Mouse (Mus musculus): ENCODE results near the gene Fastkd1.
"Not testable (repeated sequence)": the region's sequence is repeated elsewhere in the genome, so short reads cannot be mapped to it uniquely, and the experiment has no call there.

Fastkd1 gene

GRCm38 (mm10) chr2:69712981-69713625, at the start of gene Fastkd1:
Gene Fastkd1, minus strand, starts transcription at chr2:69713516.
- peak; percentile 37 for DNase-seq (ENCODE audit: low spot score)

- no peak for DNase-seq (ENCODE audit: low spot score)
These were observed 47.7 kb upstream of the Fastkd1 start for GRCm38 (mm10) chr2:69760980-69761379.

- no peak for DNase-seq (ENCODE audit: low spot score)
These were observed 31.8 kb upstream of the Fastkd1 start for GRCm38 (mm10) chr2:69745091-69745490.

DNA sequence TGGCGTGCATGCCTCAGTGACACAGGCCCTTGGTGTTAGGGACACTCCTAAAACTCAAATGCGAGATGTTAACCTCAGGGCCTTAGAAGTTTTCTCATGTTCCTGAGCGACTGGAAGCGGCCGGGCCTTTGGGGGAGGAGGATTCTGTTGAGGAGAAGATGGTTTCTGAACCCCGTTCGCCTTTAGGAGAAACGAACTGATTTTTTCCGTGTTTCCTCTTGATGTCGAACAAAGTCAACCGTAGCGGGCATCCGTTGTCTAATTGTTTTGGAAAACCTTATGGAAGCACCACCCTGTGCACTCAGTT, 10.2 kb upstream of the Fastkd1 start:
- DNase-seq (ENCODE audit: low spot score) = no peak

DNA sequence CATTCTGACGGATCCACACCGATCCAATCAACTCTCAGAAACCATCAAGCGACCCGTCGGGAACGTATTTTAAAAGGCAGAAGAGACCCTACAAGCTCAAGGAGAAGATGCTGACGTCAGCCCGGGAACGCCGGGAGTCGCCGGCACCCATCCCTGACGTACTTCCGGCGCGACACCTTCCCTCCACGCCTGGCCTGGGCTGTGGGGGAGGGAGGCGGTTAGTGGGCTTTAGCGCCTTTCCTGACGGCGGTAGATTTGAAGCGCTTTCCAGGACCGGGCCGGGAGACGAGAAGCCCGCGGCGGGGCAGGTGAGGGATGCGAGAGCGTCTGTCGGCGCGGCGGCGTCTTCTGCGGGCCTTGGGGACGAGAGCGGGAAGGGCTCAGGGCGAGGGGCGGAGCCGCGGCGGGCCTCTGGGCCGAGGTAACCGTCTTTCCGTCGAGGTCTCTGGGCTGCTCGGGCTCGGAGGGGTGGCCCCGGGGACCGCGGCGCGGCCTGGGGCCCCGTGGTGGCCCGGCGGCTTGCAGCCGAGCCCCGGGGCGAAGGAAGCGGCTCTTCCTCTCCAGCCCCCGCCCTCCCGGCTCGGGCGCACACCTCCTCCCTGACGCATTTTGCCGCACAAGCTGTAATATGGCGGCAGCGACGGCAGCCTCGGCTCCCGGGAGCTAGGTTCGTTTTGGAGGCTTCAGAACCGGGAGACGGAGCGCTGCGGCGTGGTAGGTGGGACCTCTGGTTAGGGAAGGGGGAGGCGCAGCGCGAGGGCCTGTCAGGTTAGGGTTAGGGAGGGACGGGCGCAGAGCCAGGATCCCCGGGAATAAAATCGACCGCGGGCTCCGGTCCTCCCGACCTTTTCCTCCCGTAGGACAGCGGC, 9.6 kb upstream of the Fastkd1 start:
- peak; percentile 80 for DNase-seq (ENCODE audit: low spot score)

DNA sequence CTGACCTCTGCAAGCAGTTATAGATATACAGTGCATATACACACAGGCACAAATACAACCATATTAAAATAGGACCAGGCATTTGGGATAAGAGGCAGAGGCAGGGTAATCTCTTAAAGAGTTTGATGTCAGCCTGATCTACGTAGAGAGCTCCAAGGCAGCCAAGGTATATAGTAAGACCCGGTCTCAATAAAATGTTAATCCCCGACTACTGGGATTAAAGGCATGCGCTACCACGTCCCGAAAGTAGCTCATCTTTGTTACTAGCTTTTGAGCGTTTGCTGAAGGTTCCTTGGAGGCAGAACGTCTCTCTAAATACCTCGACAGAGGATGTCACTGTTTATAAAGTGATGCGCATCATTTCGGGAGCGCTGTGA, 8.9 kb upstream of the Fastkd1 start, which contains the start of gene Ppig:
Gene Ppig, plus strand, starts transcription at position 273 of the 377 bp plus-strand sequence.
- DNase-seq (ENCODE audit: low spot score) = no peak

GRCm38 (mm10) chr2:69719121-69719520, 5.8 kb upstream of the Fastkd1 start:
- DNase-seq (ENCODE audit: low spot score) = no peak

DNA sequence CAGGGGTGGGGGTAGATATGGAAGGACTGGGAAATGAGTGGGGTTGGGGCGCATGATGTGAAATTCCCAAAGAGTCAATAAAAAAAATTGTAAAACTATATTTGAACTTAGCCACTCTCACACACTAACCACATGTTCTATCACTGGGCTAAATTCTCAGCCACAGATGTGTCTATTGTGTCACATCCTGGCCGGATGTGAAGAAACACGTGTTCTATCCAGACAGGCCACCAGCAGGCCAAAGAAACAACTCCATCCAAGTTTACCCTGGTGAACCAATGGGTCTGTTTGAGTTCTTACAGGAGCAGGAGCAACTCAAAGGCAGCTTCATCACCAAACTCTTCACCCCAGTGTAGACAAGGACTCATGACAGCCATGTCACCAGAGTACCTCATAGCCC, 3.2 kb upstream of the Fastkd1 start:
- DNase-seq (ENCODE audit: low spot score) = no peak

- DNase-seq (ENCODE audit: low spot score) = no peak
These were observed 810 bp upstream of the Fastkd1 start for GRCm38 (mm10) chr2:69714126-69714525.

- DNase-seq (ENCODE audit: low spot score) = no peak
These were observed 304 bp upstream of the Fastkd1 start for GRCm38 (mm10) chr2:69713626-69714014.

GRCm38 (mm10) chr2:69712171-69712570, 1.1 kb downstream of the Fastkd1 start:
- no peak for DNase-seq (ENCODE audit: low spot score)

DNA sequence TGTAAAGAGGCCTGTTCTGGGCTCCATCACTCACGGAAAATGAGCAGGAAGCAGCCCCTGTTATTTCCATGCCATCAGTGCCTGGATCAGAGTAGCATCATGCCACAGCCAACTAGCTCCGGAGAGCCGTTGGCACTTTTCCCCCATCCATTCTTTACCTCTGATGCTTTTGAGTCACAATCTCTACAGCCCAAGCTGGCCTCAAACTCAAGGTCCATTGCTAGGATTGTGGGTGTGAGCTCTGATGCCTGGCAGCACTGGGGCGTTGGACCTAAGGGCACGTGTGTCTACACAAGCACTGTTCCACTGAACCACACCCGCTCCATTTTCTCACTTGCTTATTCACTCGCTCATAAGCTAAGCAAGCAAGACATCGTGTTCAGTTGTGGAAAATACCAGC, 12.9 kb downstream of the Fastkd1 start:
- no peak for DNase-seq (ENCODE audit: low spot score)

DNA sequence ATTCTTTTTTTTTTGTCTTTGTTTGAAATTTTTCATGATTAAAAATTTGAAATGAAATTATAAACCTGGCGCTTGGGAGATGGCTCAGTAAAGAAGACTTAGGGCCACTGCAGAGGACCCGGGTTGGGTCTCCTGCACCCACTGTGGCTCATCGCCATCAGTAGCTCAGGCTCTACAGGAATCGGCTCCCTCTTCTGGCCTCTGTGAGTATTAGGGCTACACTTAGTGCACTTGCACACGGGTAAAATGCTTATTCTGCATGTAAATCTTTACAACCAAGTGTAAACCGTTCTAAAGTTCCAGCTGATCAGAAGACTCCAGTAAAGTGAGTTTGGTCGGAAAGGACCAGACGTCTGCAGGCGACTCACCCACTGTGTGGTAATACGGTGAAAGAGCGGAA, 19.8 kb downstream of the Fastkd1 start:
- no peak for DNase-seq (ENCODE audit: low spot score)

DNA sequence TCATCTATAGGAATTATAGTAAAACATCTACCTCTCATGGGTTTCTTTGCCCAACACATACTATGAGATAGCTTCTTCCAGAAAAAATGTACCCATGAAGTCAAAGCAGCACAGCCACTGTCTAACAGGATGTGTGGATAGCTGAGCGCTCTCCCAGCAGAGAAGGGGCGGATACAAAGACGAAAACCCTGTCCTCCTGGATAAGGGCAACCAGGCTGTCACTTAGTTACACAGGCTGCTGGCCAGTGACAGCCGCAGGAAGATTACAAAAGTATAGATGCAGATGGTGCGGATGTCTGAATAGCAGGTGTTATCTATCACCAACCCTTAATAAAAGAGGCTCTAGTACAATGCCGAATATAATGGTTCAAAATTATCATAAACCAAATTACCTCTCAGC, 22.5 kb downstream of the Fastkd1 start:
- no peak for DNase-seq (ENCODE audit: low spot score)

GRCm38 (mm10) chr2:69690214-69690613, 23.1 kb downstream of the Fastkd1 start:
- DNase-seq (ENCODE audit: low spot score) = no peak

DNA sequence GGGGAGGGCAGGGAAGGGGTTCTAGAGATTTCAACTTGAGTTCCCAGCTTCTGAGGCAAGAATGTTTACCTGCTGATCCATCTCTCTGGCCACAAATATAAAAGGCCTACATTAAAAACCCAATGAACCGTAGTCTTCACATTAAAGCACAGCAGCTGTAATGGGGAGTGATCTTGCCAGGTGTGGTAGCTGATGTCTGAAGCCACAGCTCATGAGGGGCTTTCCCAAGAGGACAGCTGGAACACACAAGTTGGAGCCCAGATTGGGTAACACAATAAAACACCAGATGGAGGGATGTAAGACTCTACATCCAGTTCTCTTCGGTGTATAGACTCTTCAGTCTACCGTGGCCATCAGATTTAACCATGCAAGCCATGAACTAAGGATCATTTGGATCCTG, 28.8 kb downstream of the Fastkd1 start:
- DNase-seq (ENCODE audit: low spot score) = no peak

DNA sequence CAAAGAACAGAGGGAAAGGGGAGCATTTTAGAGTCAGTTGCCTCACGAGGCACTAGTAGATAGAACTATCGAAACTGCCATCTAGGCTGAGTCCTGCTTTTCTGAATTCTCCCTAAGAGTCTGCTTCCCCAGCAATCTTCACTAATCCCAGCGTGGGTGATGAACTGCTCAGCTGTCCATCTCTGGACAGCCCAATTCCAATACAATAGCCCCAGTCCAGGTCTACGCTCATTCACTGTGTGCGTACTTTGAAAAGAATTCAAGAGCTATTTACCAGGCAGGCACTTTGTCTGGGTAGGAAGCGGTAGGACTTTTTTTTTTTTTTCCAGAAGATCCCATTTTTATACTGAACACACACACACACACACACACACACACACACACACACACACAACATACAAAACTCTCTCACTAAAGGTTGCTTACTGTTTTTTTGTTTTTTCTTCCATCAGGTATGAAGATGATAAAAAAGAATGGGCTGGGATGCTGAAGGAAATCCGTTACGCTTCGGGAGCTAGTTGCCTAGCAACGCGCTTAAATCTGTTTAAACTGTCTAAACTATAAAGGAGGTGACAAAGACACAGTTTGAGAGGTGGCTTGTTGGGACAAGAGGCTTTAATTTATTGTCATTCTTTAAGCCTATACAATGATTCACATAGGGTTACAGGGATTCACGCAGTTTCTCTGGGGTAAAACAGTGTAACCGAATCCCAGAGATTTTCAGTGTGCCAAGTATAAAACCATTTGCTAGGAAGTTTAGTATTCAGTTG, 30.1 kb downstream of the Fastkd1 start:
- no peak for DNase-seq (ENCODE audit: low spot score)

GRCm38 (mm10) chr2:69681931-69682330, 31.4 kb downstream of the Fastkd1 start:
- no peak for DNase-seq (ENCODE audit: low spot score)

- DNase-seq (ENCODE audit: low spot score) = no peak
These were observed 33.3 kb downstream of the Fastkd1 start for GRCm38 (mm10) chr2:69679990-69680389.

GRCm38 (mm10) chr2:69677215-69677614, 36.1 kb downstream of the Fastkd1 start:
- DNase-seq (ENCODE audit: low spot score) = not testable (repeated sequence)

DNA sequence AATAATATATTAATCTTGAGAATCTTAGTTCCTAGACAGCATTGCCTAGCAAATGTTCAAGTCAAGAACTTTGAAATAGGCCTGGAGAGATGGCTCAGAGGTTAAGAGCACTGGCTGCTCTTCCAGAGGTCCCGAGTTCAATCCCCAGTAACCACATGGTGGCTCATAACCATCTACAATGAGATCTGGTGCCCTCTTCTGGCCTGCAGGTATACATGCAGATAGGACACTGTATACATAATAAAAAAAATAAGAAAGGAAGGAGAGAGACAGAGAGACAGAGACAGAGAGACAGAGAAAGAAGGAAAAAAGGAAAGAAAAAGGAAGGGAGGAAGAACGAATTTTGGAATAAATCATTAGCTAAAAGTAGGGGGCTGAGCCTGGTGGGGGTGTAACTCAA, 36.6 kb downstream of the Fastkd1 start:
- DNase-seq (ENCODE audit: low spot score) = no peak

GRCm38 (mm10) chr2:69675266-69675665, 38.0 kb downstream of the Fastkd1 start:
- DNase-seq (ENCODE audit: low spot score) = no peak

- DNase-seq (ENCODE audit: low spot score) = no peak
These were observed 39.6 kb downstream of the Fastkd1 start for GRCm38 (mm10) chr2:69673723-69674122.

Measured in urinary bladder, postnatal 10 days (tissue).